Mouse (Mus musculus) G1E (cell line): ENCODE data around the gene Gm10487. TPM values are rescaled to one million over a fixed set of nuclear protein-coding genes. Genes with fewer than 3 reads are reported as not detected.
"Not testable (repeated sequence)": the region's sequence is repeated elsewhere in the genome, so short reads cannot be mapped to it uniquely, and the experiment has no call there.

Experiments
- ATAC-seq: 2 replicates; pipeline ENCODE4 v1.8.0; 2016; ENCODE audit warnings: mild to moderate bottlenecking; ENCODE audit not compliant: insufficient number of reproducible peaks, poor library complexity, low FRiP score, severe bottlenecking; ENCODE audit errors: extremely low read depth
- DNase-seq: peaks from one replicate; pipeline ENCODE4 v3.0.0; 2012; ENCODE audit warnings: low spot score
- H3K27me3 ChIP-seq: 2 replicates; pipeline ENCODE4 v1.6.1; 2012; ENCODE audit warnings: mild to moderate bottlenecking, low read length, inconsistent platforms; ENCODE audit not compliant: insufficient read depth
- H3K36me3 ChIP-seq: replicated peaks from 2 replicates; pipeline ENCODE3; 2012; ENCODE audit warnings: mild to moderate bottlenecking, inconsistent platforms
- H3K4me1 ChIP-seq: 2 replicates; pipeline ENCODE4 v1.6.1; 2012; ENCODE audit warnings: low read depth, low read length, inconsistent platforms, mixed read lengths; ENCODE audit not compliant: insufficient read depth
- H3K4me3 ChIP-seq: 2 replicates; pipeline ENCODE4 v1.5.1; 2012; ENCODE audit warnings: low read depth, mild to moderate bottlenecking, inconsistent platforms, low read length, moderate library complexity, mixed read lengths
- H3K9me3 ChIP-seq: replicated peaks from 2 replicates; pipeline ENCODE4 v1.6.1; 2012; ENCODE audit warnings: inconsistent platforms
- polyA plus RNA-seq: library from polyadenylated mRNA; stranded (reverse); fragments of >175 nt; gene quantifications from 2 replicates; pipeline ENCODE4 v1.2.3, GENCODE M21; 2012
- total RNA-seq, 2 experiments: library from RNA; stranded (forward) in 1 of 2; stranded (reverse) in 1 of 2; fragments of 200-1000 nt in 1 of 2; fragments of >200 nt in 1 of 2; fragmentation: Nextera tagmentation in 1 of 2; gene quantifications; 2 replicates each; pipeline ENCODE4 v1.2.3; 2014 to 2017

The Gm10487 gene
- not detected in 2 replicates for total RNA-seq (2014; fragmentation: Nextera tagmentation)
- not detected in 2 replicates for total RNA-seq (2017)
- polyA plus RNA-seq, result not detected in 2 replicates

DNA sequence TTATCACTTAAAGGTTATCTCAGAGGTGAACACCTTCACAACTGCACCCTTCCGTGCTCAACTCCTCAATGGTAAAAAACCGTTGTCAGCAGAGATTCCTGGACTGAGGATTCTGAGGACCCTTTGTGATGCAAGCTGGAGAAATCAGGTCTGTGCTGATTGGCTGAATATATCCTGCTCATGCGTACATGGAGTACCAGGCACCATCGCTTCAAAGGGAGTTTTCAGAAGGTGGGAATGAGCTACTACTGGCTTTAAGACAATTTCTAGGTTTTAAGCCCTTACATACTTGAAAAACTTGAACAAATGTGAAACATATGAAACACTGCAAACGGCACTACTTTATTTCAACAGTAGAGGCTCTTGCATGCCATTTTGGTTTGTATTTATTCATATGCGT, at the start of gene Gm10487:
Gene Gm10487, minus strand, starts transcription at position 101 of the 400 bp plus-strand sequence.
- not testable (repeated sequence) for H3K9me3 ChIP-seq, ATAC-seq, H3K27me3 ChIP-seq, DNase-seq, H3K4me1 ChIP-seq, H3K4me3 ChIP-seq, H3K36me3 ChIP-seq
